Mouse (Mus musculus) telencephalon, adult 2 months (tissue): ENCODE measurements at regions not wholly inside any gene's neighbourhood (a gene's known extent, or its start where the extent isn't known, plus 50 kb on each side); places are given as distances from the start of the nearest gene placed in this dataset.

Source experiments
- DNase-seq: peaks from one replicate; pipeline ENCODE4 v3.0.0-alpha.2; 2011; ENCODE audit warnings: low read depth, low spot score

DNA sequence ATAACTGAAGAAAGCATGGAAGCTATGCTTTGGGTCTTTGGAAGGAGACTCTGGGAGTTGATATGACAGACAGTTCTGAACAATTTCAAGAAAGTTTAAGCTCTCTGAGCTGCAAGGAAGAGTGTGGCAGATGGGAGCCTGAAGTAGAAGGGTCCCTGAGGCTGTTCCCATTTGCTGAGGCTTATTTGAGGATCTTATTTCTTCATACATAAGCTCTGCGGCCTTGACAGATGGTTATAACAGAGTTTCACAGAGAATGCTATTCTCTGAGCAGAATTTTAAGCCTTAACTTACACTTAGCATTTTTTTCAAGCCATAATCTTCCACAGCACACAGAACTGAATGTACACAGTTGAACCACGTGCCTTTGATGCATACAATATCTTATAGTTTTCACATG is 278.7 kb downstream of the Plk2 start:
- peak; percentile 78 for DNase-seq

DNA sequence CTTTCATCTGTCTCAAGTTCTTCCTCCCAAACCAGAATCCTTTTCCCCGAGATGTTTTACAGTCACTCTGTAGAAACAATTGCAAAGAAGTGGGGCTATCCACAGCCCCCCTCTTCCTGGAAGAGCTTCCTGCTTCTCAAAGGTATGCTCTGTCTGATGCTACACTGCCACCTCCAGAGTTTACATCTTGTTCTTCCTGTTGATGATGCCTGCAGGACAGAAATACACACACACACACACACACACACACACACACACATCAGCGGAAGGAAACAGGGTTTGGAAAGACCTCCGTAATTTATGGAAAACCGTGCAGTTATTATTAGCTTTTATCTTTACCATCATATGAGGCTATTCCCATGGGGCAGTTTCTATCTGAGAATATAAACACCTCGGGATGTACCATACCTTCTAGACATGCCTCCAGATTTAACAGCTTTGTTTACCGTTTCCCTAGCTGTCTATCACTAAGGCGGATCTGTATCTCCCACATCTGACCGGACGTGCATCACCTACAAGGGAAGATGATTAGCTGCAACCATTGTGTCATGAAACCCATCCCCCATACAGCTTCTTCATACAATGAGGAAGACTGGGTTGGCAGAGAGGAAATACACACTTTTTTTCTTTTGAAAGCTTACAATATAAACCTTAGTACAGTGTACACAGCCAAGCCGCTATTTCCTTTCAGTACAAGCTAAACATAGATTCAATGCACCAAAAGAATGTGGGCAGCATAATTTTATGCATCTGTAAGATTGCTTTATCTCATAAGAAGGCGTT is 288.6 kb downstream of the Plk2 start:
- DNase-seq = peak; percentile 68

GRCm38 (mm10) chr13:110688796-110689195 is 293.9 kb downstream of the Plk2 start:
- no peak for DNase-seq

DNA sequence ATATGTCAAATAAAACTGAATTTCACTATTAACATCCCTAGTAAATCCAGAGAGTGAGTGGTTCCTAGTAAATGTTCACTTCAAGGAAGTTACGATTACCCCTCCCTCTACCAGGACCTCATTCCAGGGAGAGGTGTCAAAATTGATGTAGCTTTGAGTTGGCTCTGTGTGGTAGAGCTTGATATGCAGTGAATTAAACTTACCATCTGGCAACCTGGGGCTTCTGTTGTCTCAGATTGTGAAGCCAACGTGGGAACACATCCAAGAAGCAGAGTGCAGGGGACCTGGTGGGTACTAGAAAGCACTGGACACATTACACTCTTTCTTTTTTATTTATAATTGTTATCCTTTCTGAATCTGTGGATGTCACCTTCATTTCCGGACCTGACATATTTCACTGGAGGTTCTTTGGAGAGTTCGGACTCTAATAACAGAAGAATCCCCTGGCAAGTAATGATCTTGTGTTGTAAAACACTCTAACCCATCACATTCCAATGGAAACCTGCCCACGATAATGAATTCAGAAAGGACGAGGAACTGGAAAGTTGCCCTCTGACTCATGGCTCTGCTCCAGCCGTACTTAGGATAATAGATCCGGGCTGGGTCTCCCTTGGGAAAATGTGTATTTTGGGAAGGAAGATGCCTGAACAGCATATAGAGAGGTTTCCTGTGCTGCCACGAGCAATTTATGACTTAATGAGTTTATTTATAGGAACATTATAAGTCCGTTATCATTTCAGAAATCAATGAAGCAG is 295.8 kb downstream of the Plk2 start:
- no peak for DNase-seq

- no peak for DNase-seq
Measured at GRCm38 (mm10) chr13:110692696-110693095, 297.9 kb downstream of the Plk2 start.

- DNase-seq = no peak
Measured at GRCm38 (mm10) chr13:110694876-110695275, 300.0 kb downstream of the Plk2 start.

- no peak for DNase-seq
Measured at GRCm38 (mm10) chr13:110696549-110696948, 301.7 kb downstream of the Plk2 start.

DNA sequence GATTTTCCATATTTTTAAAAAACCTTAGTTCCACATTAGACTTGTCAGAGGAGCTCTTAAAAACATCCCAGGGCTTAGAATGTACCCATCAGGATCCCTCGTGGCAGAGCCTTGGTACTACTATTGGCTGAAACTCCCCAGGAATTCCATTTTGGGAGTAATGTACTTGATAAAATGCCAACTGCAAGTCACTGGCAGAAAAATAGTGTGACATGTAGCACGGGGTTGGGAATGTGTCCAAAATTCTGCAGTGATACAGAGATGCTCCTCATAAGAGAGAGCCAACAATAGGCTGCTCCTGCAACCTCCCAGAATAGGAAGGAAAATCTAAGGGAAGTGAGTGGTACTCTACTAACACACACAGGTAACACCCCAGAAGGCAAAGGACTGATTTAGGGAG is 309.4 kb downstream of the Plk2 start:
- DNase-seq = peak; percentile 54

- no peak for DNase-seq
Measured at GRCm38 (mm10) chr13:110710847-110711246, 316.0 kb downstream of the Plk2 start.

- DNase-seq = no peak
Measured at GRCm38 (mm10) chr13:110712527-110712926, 317.7 kb downstream of the Plk2 start.

- DNase-seq = no peak
Measured at GRCm38 (mm10) chr13:110722170-110722569, 327.3 kb downstream of the Plk2 start.

DNA sequence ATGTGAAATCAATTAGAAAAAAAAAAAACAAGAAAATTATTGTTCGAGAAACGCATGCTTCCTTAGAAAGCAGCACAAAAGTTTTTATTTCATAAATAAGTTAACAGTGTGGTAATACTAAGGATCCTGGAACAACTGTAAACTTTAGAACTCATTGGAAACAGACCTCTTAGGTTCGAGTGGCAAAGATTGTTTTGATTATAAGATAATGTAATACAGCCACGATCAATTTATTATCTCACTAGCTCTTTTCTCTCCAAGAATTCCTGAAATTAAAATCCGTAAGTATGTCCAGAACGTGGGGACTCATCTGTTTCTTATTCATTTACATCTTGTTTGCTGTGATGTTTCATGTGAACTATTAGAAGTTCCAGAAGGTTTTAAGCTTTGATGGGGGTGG is 327.9 kb downstream of the Plk2 start:
- DNase-seq = no peak

DNA sequence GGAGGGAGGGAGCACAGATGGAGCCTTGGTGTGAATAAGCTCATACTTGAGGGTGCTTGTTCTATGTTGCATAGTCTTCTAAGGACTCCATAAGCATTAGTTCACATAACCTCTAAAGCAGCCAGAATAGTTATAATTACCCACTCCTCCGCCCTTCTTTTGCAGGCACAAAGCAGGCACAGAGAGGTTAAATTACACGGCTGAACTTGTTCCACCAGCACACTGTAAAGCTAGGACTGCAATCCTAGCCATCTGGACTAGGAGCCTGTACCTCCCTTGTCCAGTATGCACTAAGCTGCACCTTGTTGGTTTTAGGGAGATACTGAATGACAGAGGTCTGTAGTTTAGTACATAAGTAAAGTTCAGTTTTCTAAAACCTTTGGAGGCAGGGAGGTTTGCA is 330.0 kb downstream of the Plk2 start:
- DNase-seq = no peak

DNA sequence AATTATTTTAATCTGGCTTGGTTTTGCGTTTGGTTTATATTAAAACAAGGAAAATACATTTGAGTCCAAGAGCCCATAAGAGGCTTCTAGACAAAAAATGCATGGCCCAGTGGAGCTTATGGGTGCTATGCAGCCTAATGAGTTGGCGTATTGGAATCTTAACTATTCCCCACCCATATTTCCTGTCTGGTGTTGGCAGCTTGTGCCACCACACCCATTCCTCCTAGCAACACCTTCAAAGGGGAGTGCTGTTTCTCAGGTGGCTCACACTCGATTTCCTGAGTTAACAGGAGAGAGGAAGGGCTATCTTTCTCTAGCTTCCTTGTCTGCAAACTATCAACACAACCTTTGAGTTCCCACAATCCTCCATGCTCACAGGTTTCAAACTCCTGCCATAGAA is 331.0 kb downstream of the Plk2 start:
- DNase-seq = no peak

DNA sequence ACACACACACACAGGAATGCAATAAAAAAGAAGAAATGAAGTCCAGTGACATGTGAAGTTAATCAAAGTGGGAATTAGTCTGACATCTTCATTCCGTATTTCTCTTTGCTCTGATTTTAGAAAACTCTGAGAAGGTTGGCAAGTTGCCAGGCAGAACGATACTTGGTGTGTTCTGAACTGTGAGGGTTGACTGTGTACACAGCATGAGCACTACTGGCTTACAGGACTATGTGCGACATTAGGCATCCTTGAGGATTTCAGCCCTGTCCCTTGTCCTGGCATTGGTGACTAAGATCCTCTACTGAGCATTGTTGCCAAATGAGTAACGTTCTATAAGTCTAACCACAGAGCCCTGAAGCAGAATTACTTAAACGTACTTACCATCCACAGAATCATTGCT is 340.7 kb downstream of the Plk2 start:
- no peak for DNase-seq

DNA sequence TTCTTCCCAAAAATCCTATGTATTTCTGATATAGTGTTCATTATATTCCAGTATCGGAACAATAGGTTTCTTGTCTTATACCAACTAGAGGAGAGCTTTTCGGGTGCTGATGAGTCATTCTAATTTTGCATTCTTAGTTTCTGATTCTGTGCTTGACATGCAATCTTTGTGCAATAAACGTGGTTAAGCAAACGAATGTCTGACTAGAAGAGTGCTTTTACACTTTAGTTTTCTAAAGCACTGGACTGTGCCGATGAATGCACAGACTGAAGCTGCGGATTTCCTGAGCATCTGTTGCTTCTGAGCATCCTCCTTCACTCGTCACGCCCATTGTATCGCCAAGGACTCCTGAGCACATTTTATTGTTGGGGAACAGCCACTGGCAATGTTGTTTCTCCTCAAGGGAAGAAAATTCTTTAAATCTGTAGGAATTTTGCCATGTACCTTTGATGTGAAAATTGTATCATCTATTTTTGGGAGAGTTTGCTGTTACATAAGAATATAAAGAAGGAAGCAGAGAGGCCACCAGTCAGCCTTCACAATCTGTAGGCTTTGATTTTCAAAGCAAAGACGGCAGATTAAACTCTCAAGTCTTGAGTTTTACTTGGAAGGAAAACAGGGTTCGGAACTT is 346.8 kb downstream of the Plk2 start:
- DNase-seq = peak; percentile 74

GRCm38 (mm10) chr13:110747223-110747868 is 352.5 kb downstream of the Plk2 start:
- no peak for DNase-seq

DNA sequence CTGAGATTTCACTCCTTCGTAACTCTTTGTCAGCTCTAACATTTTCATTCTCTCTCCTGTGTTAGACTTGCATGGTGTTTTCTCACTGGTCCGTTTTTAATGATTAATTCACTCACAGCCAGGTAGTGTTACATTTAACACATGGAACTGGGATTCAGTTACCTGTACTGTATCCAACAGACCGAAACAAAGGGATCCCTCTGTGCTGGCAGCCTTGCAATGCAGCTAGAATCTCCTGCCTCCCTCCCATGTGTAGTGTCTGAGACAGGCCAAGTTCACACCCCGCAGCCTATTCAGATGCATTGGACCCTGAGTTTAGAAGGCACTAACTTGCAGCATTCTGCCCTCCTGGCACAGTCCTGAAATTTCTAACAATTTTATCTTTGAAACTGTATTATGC is 357.9 kb downstream of the Plk2 start:
- no peak for DNase-seq

DNA sequence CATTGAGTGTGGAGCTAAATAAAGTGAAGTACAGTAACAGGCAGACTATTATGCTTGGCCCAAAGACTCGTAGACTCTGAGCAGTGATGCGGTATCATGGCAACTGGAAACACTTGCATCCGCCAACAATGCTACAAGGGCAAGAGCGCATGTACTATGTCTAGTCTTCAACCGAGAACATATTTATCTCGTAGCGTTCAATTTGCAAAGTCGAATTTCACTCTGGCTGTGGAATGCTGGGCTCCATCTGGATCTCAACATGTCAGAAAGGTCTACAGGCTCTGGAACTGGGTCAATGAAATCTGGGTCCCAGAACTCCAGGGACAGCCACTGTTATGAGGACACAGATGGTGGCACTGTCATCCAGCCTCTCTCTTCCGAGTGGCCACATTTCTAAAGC is 359.7 kb downstream of the Plk2 start:
- DNase-seq = no peak

GRCm38 (mm10) chr13:110756877-110757276 is 362.0 kb downstream of the Plk2 start:
- DNase-seq = no peak

GRCm38 (mm10) chr13:110769210-110769609 is 374.4 kb downstream of the Plk2 start:
- DNase-seq = no peak

GRCm38 (mm10) chr13:110775251-110775650 is 380.4 kb downstream of the Plk2 start:
- DNase-seq = no peak
